ENCODE assay signal across 8 mouse cellular contexts in the genomic region with DNA sequence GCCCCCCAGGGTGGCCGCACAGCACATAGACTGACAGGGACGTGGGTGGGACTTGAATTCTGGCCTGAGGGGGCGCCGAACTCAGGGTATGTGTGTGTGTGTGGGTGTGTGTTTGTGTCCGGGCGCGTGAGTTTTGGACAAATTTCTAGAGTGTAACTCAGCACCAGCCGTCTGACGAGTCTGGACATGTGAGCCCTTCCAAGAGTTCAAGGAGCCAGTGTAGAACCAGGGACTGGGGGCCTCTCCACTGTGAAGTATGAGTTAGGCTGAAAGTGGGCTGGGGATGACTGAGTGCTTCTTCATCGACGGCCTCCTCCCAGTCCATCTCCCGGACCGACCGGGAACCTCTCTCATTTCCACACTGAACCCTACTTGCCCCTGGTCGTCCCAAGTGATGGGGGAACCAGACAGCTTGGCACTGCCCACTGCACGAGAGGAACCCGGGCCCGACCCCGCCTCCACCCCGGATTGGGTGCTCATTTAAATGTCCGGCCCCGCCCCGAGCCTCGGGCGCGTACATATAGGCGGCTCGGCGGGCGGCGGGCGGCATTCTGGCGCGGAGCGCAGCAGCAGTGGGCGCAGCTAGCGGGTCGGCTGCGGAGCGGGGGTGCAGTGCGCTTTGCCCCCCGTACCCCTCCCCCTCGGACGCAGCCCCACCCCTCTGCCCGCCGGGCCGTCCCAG. TPM values are rescaled to one million over a fixed set of nuclear protein-coding genes. Genes with fewer than 3 reads are reported as not detected.
A peak's percentile ranks its signal among the peaks of the same experiment; 100 is the strongest.
DNase-seq lines count a peak whose midpoint lies in the region; ATAC-seq and TF ChIP-seq lines count a peak whose summit lies in the region.

A gene (plus strand): TSS at position 496 of the 682 bp plus-strand sequence.

- TF ChIP-seq POLR2A in embryonic fibroblast, embryonic 13.5 days (IDR thresholded peaks at IDR 0.05; ENCODE audit: low read depth, low read length) = peak; percentile 94
- TF ChIP-seq POLR2A in limb, embryonic 14.5 days (IDR thresholded peaks at IDR 0.05; ENCODE audit: borderline replicate concordance, extremely low read depth, insufficient read depth, insufficient read length) = peak; percentile 94

- ATAC-seq in kidney, embryonic 14.5 days (ENCODE audit: low FRiP score, low TSS enrichment) = peak; percentile 85
- ATAC-seq in limb, embryonic 14.5 days (ENCODE audit: low FRiP score, low read depth) = peak; percentile 90
- ATAC-seq in midbrain, embryonic 15.5 days (replicated peaks) = peak; percentile 86

- no peak for TF ChIP-seq CTCF in embryonic fibroblast, embryonic 13.5 days (IDR thresholded peaks at IDR 0.05; ENCODE audit: borderline replicate concordance, insufficient read depth, low read length)

- H3K4me2 ChIP-seq in kidney, embryonic 14.5 days (replicated peaks; ENCODE audit: low read depth, low read length) = peak within 1 kb of the TSS; percentile 77
- H3K4me2 ChIP-seq in limb, embryonic 14.5 days (replicated peaks; ENCODE audit: low read depth, low read length, severe bottlenecking) = peak within 1 kb of the TSS; percentile 67
- peak within 1 kb of the TSS; percentile 93 for H3K4me2 ChIP-seq in midbrain, embryonic 15.5 days

- H3K27me3 ChIP-seq in heart, embryonic 10.5 days (ENCODE audit: insufficient read depth, poor library complexity, severe bottlenecking) = no peaks in the 10 kb centered on the region
- H3K27me3 ChIP-seq in kidney, embryonic 14.5 days (ENCODE audit: control insufficient read depth, insufficient read depth, low read length) = no peaks in the 10 kb centered on the region
- no peaks in the 10 kb centered on the region for H3K27me3 ChIP-seq in limb, embryonic 14.5 days (ENCODE audit: control insufficient read depth, insufficient read depth, low read length)
- no peaks in the 10 kb centered on the region for H3K27me3 ChIP-seq in midbrain, embryonic 15.5 days (replicated peaks)

- peak within 1 kb of the TSS; percentile 100 for H3K9ac ChIP-seq in kidney, embryonic 14.5 days (ENCODE audit: low read depth, low read length)
- peak within 1 kb of the TSS; percentile 100 for H3K9ac ChIP-seq in limb, embryonic 14.5 days (ENCODE audit: low read depth, low read length, severe bottlenecking)
- H3K9ac ChIP-seq in midbrain, embryonic 15.5 days = peak within 1 kb of the TSS; percentile 99

- WGBS in heart, embryonic 10.5 days = 6% methylated on average over 47 of the region's 47 CpGs
- 3% methylated on average over 46 of the region's 47 CpGs for WGBS in kidney, embryonic 14.5 days
- 9% methylated on average over 28 of the region's 47 CpGs for WGBS in limb, embryonic 14.5 days
- 7% methylated on average over 33 of the region's 47 CpGs for WGBS in midbrain, embryonic 15.5 days

- H3K9me3 ChIP-seq in heart, embryonic 10.5 days = no peaks in the 10 kb centered on the region
- H3K9me3 ChIP-seq in kidney, embryonic 14.5 days (ENCODE audit: control insufficient read depth, low read length) = no peaks in the 10 kb centered on the region
- no peaks in the 10 kb centered on the region for H3K9me3 ChIP-seq in limb, embryonic 14.5 days (ENCODE audit: control insufficient read depth, low read length)
- H3K9me3 ChIP-seq in midbrain, embryonic 15.5 days = no peaks in the 10 kb centered on the region

- H3K4me1 ChIP-seq in embryonic fibroblast, embryonic 13.5 days (ENCODE audit: control insufficient read depth, insufficient read depth, low read length) = peaks cover 4% of the 10 kb centered on the region; the same call in 1 of the 2 replicates
- H3K4me1 ChIP-seq in heart, embryonic 10.5 days = peaks cover 41% of the 10 kb centered on the region
- peaks cover 10% of the 10 kb centered on the region for H3K4me1 ChIP-seq in kidney, embryonic 14.5 days (ENCODE audit: control insufficient read depth, insufficient read depth, low read length)
- peaks cover 10% of the 10 kb centered on the region; the same call in 1 of the 2 replicates for H3K4me1 ChIP-seq in limb, embryonic 14.5 days (ENCODE audit: control insufficient read depth, insufficient read depth, low read length)
- peaks cover 47% of the 10 kb centered on the region for H3K4me1 ChIP-seq in midbrain, embryonic 15.5 days

- H3K27ac ChIP-seq in embryonic fibroblast, embryonic 13.5 days (ENCODE audit: insufficient read depth, low read length) = no peak within 1 kb of the TSS
- peak within 1 kb of the TSS; percentile 100 for H3K27ac ChIP-seq in heart, embryonic 10.5 days
- peak within 1 kb of the TSS; percentile 97 for H3K27ac ChIP-seq in kidney, embryonic 14.5 days (ENCODE audit: low read depth, low read length)
- H3K27ac ChIP-seq in limb, embryonic 14.5 days (replicated peaks; ENCODE audit: low read depth, low read length) = peak within 1 kb of the TSS; percentile 97
- H3K27ac ChIP-seq in midbrain, embryonic 15.5 days = peak within 1 kb of the TSS; percentile 98

- H3K4me3 ChIP-seq in embryonic fibroblast, embryonic 13.5 days (ENCODE audit: insufficient read depth, low read length) = peak within 1 kb of the TSS; percentile 68
- H3K4me3 ChIP-seq in heart, embryonic 10.5 days = peak within 1 kb of the TSS; percentile 99
- H3K4me3 ChIP-seq in kidney, embryonic 14.5 days (ENCODE audit: low read length) = peak within 1 kb of the TSS; percentile 100
- H3K4me3 ChIP-seq in limb, embryonic 14.5 days (replicated peaks; ENCODE audit: low read length) = peak within 1 kb of the TSS; percentile 100
- H3K4me3 ChIP-seq in midbrain, embryonic 15.5 days = peak within 1 kb of the TSS; percentile 81

- peaks cover 36% of the 10 kb centered on the region for H3K36me3 ChIP-seq in heart, embryonic 10.5 days
- peaks cover 29% of the 10 kb centered on the region for H3K36me3 ChIP-seq in kidney, embryonic 14.5 days (ENCODE audit: control insufficient read depth, insufficient read depth, low read length)
- H3K36me3 ChIP-seq in limb, embryonic 14.5 days (ENCODE audit: control insufficient read depth, insufficient read depth, low read length) = peaks cover 31% of the 10 kb centered on the region
- peaks cover 16% of the 10 kb centered on the region for H3K36me3 ChIP-seq in midbrain, embryonic 15.5 days (replicated peaks)

- peak; percentile 88 to 95 for DNase-seq in cerebellum, postnatal 4 days (ENCODE audit: low spot score in 2 of 2)
- no peak for DNase-seq in cerebellum, adult 11-12 months
- peak; percentile 93 for DNase-seq in heart, embryonic 10.5 days (ENCODE audit: low spot score)
- peak; percentile 90 for DNase-seq in limb, embryonic 14.5 days (ENCODE audit: low spot score)
- peak; percentile 82 to 92 for DNase-seq in spleen, postnatal 10 days (ENCODE audit: low spot score in 2 of 2)

RNA-seq across cellular contexts. Expression of the gene that starts here (rescaled TPM):
- 131 and 157 TPM in 2 replicates for polyA plus RNA-seq in embryonic fibroblast, embryonic 13.5 days (2011; ENCODE audit: insufficient read length, low read depth, missing spikeins)
- polyA plus RNA-seq in heart, embryonic 10.5 days (2016; fragmentation: Nextera tagmentation; extraction: Ambion mirVana) = 535 and 802 TPM in 2 replicates
- 823 and 993 TPM in 2 replicates for polyA plus RNA-seq in kidney, embryonic 14.5 days (2014; fragmentation: Nextera tagmentation; extraction: Ambion mirVana)
- 563 and 613 TPM in 2 replicates for polyA plus RNA-seq in limb, embryonic 14.5 days (2012; rRNA removed)
- polyA plus RNA-seq in limb, embryonic 14.5 days (2014; fragmentation: Nextera tagmentation; extraction: Ambion mirVana) = 648 and 776 TPM in 2 replicates
- 1,751 and 1,836 TPM in 2 replicates for polyA plus RNA-seq in midbrain, embryonic 15.5 days (2015; fragmentation: Nextera tagmentation; extraction: Ambion mirVana)
